Mouse (Mus musculus) neural tube, embryonic 12.5 days (tissue): ENCODE measurements around the gene Cnep1r1. TPM values are rescaled to one million over a fixed set of nuclear protein-coding genes. Genes with fewer than 3 reads are reported as not detected.

ENCODE experiments used
- microRNA-seq: library from miRNA; unstranded; fragments of <30 nt; microRNA quantifications from one replicate; pipeline ENCODE4, GENCODE M21; 2017
- polyA plus RNA-seq: library from polyadenylated mRNA; unstranded; fragments of >200 nt; fragmentation: Nextera tagmentation; extraction: Ambion mirVana; gene quantifications from 2 replicates; pipeline ENCODE4 v1.2.1, GENCODE M21; 2016

Gene Cnep1r1
- polyA plus RNA-seq, 1 experiment from 2014 or later, result 52.3 TPM

Small RNA genes lying within 50 kb of the gene (microRNA-seq; reads per million reads assigned to microRNA genes)
- gene Mir7071, result 2.6 reads per million, percentile 6 among the genes with 10 or more reads in this experiment

Other genes with a start within 250 kb of the Cnep1r1 start
- 47.4 and 48.5 TPM in 2 replicates for gene Zfp423, start 159.2 kb upstream of the Cnep1r1 start, polyA plus RNA-seq
- 43.8 and 46.6 TPM in 2 replicates for gene Heatr3, start 19.1 kb downstream of the Cnep1r1 start, polyA plus RNA-seq
- 12.2 and 13.2 TPM in 2 replicates for gene Tent4b, start 80.4 kb downstream of the Cnep1r1 start, polyA plus RNA-seq
- gene Adcy7, start 153.6 kb downstream of the Cnep1r1 start, polyA plus RNA-seq, result 2.5 and 2.7 TPM in 2 replicates
- gene Brd7, start 243.4 kb downstream of the Cnep1r1 start, polyA plus RNA-seq, result 88.9 and 102 TPM in 2 replicates